Mouse (Mus musculus) heart, adult 2 months (tissue): Measurements from ENCODE around the gene Ankfn1.

Source experiments
- CTCF ChIP-seq: fragments of 200-600 bp; IDR thresholded peaks from 2 replicates; pipeline ENCODE4 v1.8.1; 2022; ENCODE audit warnings: antibody characterized with exemption, mild to moderate bottlenecking, moderate library complexity
- EP300 ChIP-seq: fragments of 200-500 bp; IDR thresholded peaks from 2 replicates; pipeline ENCODE4 v1.6.1; 2011; ENCODE audit warnings: low read depth, low read length, control low read depth; ENCODE audit not compliant: insufficient read depth
- POLR2A ChIP-seq: fragments of 200-500 bp; IDR thresholded peaks from 2 replicates; pipeline ENCODE4 v1.6.1; 2011; ENCODE audit warnings: mild to moderate bottlenecking, low read depth, low read length, control low read depth; ENCODE audit not compliant: insufficient read depth

DNA sequence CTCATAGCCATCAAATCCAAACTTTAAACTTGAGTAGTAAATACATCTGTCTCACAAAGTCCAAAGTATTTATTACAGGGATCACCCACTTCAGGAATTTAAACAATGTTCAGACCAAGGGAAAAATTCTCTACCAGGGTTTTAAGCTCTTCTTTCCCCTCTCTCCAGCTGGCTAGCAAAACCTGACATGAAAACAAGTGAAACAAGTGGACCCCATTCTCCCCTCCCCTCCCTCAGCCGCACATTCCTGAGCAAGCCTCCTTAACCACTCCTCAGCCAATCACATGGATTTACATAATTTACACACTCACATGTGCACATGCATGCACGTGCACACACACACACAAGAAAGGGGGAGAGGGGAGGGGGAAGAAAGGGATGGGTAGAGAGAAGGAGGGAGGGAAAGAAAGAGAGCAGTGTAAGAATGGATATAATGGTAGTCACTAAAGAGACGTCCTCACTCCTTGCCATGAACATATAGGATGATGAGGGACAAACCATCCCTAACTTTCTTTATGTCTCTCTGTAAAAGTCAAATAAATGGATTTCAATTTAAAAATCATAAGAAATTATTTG lies 104.9 kb downstream of the Ankfn1 start:
- TF ChIP-seq CTCF, result no peak
- no peak for TF ChIP-seq POLR2A
- no peak for TF ChIP-seq EP300
